Mouse (Mus musculus) midbrain, embryonic 16.5 days (tissue): ENCODE data around the gene D430041D05Rik. TPM values are rescaled to one million over a fixed set of nuclear protein-coding genes. Genes with fewer than 3 reads are reported as not detected.
"Not testable (repeated sequence)": the region's sequence is repeated elsewhere in the genome, so short reads cannot be mapped to it uniquely, and the experiment has no call there.

Source experiments
- ATAC-seq: fragments of 200-750 bp; cut with Nextera tagmentation; 2 replicates; pipeline ENCODE4 v1.8.0; 2017; ENCODE audit warnings: moderate TSS enrichment
- H3K27ac ChIP-seq: fragments of 300-500 bp; sonication (generic); 2 replicates; pipeline ENCODE4 v1.5.1; 2014; ENCODE audit warnings: mild to moderate bottlenecking, low read length, mixed read lengths
- H3K27me3 ChIP-seq: fragments of 300-500 bp; sonication (generic); 2 replicates; pipeline ENCODE4 v1.6.1; 2014; ENCODE audit warnings: low read depth, low read length, mixed read lengths; ENCODE audit not compliant: control insufficient read depth, insufficient read depth
- H3K36me3 ChIP-seq: fragments of 300-500 bp; sonication (generic); 2 replicates; pipeline ENCODE4 v1.6.1; 2014; ENCODE audit warnings: mild to moderate bottlenecking, low read length, moderate library complexity, mixed read lengths; ENCODE audit not compliant: control insufficient read depth, insufficient read depth
- H3K4me1 ChIP-seq: fragments of 300-500 bp; sonication (generic); 2 replicates; pipeline ENCODE4 v1.6.1; 2014; ENCODE audit warnings: mild to moderate bottlenecking, low read length, mixed read lengths; ENCODE audit not compliant: control insufficient read depth, insufficient read depth
- H3K4me2 ChIP-seq: fragments of 300-500 bp; sonication (generic); 2 replicates; pipeline ENCODE4 v1.6.1; 2014; ENCODE audit warnings: mild to moderate bottlenecking, low read length, mixed read lengths
- H3K4me3 ChIP-seq: fragments of 300-500 bp; sonication (generic); 2 replicates; pipeline ENCODE4 v1.5.1; 2014; ENCODE audit warnings: low read depth, mild to moderate bottlenecking, low read length, moderate library complexity, mixed read lengths
- H3K9ac ChIP-seq: fragments of 300-500 bp; sonication (generic); 2 replicates; pipeline ENCODE4 v1.6.1; 2014; ENCODE audit warnings: low read depth, low read length, mixed read lengths
- H3K9me3 ChIP-seq: fragments of 300-500 bp; sonication (generic); replicated peaks from 2 replicates; pipeline ENCODE4 v1.6.1; 2014; ENCODE audit warnings: mild to moderate bottlenecking, low read length, mixed read lengths; ENCODE audit not compliant: control insufficient read depth, poor library complexity, severe bottlenecking
- WGBS: fragments of 180-500 bp; shearing (Covaris S2); extraction: QIAGEN DNeasy Blood & Tissue Kit; methylation state at CpG from one replicate; pipeline ENCODE4 v1.1.7; 2014; 5-methylcytosine and 5-hydroxymethylcytosine counted together
- polyA plus RNA-seq: library from polyadenylated mRNA; unstranded; fragments of >200 nt; fragmentation: Nextera tagmentation; extraction: Ambion mirVana; gene quantifications from 2 replicates; pipeline ENCODE4 v1.2.1, GENCODE M21; 2015

D430041D05Rik gene
- polyA plus RNA-seq, 1 experiment from 2014 or later, result 9.3 TPM

DNA sequence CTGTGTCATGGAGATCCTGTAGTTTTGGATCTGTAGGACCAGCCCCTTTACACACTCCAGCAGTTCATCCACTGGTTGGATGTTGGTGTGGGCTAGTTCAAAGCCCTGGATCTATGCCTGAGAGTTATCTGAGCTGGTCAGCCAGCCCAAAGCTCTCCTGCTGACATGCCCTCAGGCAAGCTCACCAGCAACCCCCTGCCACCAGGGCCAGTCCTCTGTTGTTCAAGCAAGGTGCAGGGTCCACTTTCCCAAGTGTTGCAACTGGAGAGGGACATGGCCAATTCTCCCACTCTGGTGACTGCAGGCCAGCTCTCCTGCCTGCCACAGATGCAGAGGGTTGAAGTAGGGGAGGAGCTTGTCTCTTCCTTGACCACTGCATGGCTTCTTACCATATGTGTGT lies 297.2 kb downstream of the D430041D05Rik start:
- not testable (repeated sequence) for H3K9ac ChIP-seq, H3K27ac ChIP-seq, H3K4me2 ChIP-seq, H3K9me3 ChIP-seq, H3K4me1 ChIP-seq, H3K27me3 ChIP-seq, H3K36me3 ChIP-seq, ATAC-seq, H3K4me3 ChIP-seq

DNA sequence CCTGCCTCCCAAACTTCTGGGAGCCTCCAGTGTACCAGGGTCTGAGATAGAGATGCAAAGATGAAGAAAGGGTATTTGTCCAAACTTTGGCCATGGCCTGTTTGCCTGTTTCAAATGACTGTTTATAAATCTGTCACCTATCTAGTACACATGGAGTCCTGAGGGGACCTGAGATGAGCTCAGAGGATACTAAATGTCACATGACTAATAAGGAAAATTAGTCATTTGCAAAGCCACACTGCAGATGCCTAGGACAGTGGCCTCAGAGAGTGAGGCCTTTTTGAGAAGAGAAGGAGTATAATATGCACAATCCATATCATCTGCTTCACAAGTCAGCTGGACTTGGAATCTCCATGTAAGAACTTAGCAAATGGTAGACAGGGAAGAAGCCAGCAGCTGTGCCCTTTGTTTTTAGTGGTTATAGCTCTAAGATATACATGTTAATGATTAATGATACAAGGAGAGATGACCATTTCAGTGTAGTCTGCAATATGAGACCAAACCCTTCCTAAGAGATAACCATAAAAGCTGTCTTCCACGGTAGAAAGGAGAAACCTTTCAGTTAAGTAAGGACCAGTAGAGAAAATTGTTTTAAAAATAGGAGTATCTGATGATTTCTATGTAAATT lies 299.5 kb downstream of the D430041D05Rik start:
- ATAC-seq, H3K27me3 ChIP-seq, H3K9ac ChIP-seq, H3K4me1 ChIP-seq, H3K4me2 ChIP-seq, H3K36me3 ChIP-seq, H3K9me3 ChIP-seq, H3K27ac ChIP-seq, H3K4me3 ChIP-seq: not testable (repeated sequence)
- WGBS, result no CpG with 5 or more reads among the region's 1 CpGs

DNA sequence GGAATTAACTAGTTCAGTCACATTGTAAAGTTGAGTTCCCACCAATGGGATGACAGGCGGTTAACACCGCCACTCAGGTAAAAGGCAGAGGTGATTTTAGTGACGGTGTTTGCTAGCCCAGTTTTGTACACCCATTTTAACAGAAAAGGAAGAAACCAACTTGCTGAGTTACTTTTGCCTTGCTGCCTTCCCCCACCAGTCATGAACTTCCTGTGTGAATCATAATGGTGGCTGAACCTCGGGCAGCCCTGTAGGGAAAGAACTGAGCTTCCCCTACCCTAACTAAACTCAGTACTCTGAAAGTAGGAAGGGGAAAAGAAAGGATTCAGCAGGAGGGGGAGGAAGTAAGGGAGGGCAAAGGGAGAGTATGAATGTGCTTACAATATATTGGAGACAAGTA lies 300.8 kb downstream of the D430041D05Rik start:
- 91% methylated on average over 4 of the region's 4 CpGs for WGBS
- no peak overlapping the region for H3K9ac ChIP-seq
- H3K27me3 ChIP-seq, result no peaks in the 10 kb centered on the region
- no peak overlapping the region for H3K4me2 ChIP-seq
- H3K9me3 ChIP-seq, result no peaks in the 10 kb centered on the region
- H3K36me3 ChIP-seq, result no peaks in the 10 kb centered on the region
- no peak for ATAC-seq
- no peak overlapping the region for H3K4me3 ChIP-seq
- no peaks in the 10 kb centered on the region for H3K4me1 ChIP-seq
- H3K27ac ChIP-seq, result no peak overlapping the region

DNA sequence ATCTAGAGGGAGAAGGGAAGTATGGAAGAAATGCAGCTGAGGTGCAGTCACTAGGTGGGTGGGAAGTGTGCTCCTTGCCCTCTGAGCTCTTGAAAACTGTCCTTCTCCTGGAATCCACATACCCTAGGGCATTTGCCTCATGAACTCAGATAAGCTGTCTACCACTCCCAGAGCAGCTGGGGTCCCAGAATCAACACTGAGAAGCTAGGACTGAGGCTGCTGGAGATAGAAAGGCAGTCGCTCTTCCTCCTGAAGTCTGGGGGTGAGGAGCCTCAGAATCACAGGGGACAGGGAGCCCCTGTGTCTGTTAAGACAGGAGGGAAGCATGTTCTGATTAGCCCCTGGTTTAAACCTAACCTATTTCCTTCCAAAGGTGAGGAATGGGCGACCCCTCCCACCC lies 301.3 kb downstream of the D430041D05Rik start:
- H3K27ac ChIP-seq, result no peak overlapping the region
- H3K36me3 ChIP-seq, result no peaks in the 10 kb centered on the region
- H3K9me3 ChIP-seq, result no peaks in the 10 kb centered on the region
- 78% methylated on average over 2 of the region's 2 CpGs for WGBS
- no peak overlapping the region for H3K9ac ChIP-seq
- no peak overlapping the region for H3K4me2 ChIP-seq
- no peak overlapping the region for H3K4me3 ChIP-seq
- no peaks in the 10 kb centered on the region for H3K4me1 ChIP-seq
- H3K27me3 ChIP-seq, result no peaks in the 10 kb centered on the region
- ATAC-seq, result no peak

DNA sequence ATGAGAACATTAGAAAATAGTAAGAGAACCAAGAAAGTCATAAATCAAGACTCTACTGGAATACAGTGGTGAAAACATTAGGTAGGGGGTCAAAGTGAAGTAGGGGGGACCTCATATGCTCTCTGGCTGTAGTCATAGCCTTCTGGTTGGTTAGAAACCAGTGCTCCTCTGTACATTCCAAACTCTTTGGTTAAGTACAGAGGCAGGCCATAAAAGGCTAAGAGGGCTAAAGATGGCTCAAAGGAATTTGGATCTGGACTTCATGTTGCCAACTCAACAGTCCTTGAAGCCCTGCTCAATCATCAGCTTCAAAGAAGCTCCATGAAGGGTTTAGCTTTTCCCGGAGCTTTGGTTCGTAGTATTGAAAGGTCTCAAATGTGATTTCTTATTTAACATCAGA lies 301.8 kb downstream of the D430041D05Rik start:
- H3K4me2 ChIP-seq, H3K36me3 ChIP-seq, H3K4me3 ChIP-seq, H3K27me3 ChIP-seq, H3K4me1 ChIP-seq, H3K9ac ChIP-seq, ATAC-seq, H3K27ac ChIP-seq, H3K9me3 ChIP-seq: not testable (repeated sequence)
- WGBS, result 92% methylated on average over 2 of the region's 2 CpGs

DNA sequence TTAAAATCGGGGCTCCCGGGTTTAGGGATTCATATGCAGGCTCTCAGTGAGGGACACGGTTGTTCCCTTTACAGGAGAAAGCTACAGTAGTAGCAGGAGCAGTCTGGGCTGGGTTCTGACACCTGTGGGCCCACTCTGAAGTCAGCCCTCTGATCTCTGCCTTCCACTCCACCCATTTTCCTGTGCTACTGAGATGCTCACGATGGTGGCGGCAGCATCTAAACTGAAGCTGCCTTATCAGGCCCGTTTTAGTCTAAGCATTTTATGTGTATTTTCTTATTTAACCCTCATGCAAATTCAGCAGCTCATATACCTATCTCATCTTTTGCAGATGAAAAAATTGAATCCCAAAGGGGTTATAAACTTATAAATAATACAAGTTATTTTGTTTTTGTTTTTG lies 306.0 kb downstream of the D430041D05Rik start:
- Histone ChIP-seq H3K27me3 (no peaks in the 10 kb centered on the region), H3K4me2 (no peak overlapping the region), H3K4me3 (no peak overlapping the region), H3K9me3 (no peaks in the 10 kb centered on the region), H3K36me3 (no peaks in the 10 kb centered on the region), H3K4me1 (no peaks in the 10 kb centered on the region), H3K27ac (no peak overlapping the region), H3K9ac (no peak overlapping the region)
- WGBS, result 92% methylated on average over 6 of the region's 6 CpGs
- no peak for ATAC-seq

DNA sequence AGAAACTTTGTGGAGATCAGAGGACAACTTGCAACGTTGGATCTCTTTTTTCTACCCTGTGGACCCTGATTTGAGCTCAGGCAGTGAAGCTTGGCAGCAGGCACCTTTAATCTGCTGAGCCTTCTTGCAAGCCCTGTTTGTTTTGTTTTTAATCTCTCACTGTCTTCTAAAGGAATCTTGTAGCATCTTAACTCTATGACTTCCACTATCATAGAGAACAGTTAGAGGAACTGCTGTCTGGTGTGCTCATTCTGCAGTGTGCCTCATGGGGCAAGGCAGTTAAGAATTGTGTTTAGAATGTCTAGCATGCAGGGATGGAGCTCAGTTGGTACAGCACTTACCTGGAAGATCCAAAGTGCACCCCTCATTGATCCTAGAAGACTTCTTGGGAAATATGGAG lies 310.9 kb downstream of the D430041D05Rik start:
- Histone ChIP-seq H3K4me3 (no peak overlapping the region), H3K4me1 (peaks cover 5% of the 10 kb centered on the region; the same call in 1 of the 2 replicates), H3K4me2 (no peak overlapping the region), H3K27me3 (no peaks in the 10 kb centered on the region), H3K9me3 (no peaks in the 10 kb centered on the region), H3K9ac (no peak overlapping the region), H3K36me3 (no peaks in the 10 kb centered on the region), H3K27ac (no peak overlapping the region)
- 21% methylated on average over 1 of the region's 1 CpGs for WGBS
- ATAC-seq, result no peak

DNA sequence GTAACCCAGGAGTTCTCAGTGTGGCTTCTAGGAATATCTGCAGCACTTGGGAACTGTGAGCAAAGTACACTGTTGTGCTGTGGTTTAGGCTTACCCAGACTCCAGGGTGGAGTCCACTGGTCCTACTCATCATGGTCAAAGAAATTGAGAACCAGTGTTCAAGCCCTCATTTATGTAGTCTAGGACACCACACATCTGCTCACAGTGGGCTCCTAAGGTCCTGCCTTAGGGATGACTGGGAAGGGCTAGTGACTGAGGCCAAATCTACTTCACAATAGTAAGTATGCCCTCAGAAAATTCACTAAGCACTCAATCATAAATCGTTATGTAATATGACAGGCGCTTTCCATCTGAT lies 311.6 kb downstream of the D430041D05Rik start:
- no peak for ATAC-seq
- no peak overlapping the region for H3K4me2 ChIP-seq
- H3K36me3 ChIP-seq, result no peaks in the 10 kb centered on the region
- no peak overlapping the region for H3K27ac ChIP-seq
- H3K9ac ChIP-seq, result no peak overlapping the region
- peaks cover 5% of the 10 kb centered on the region; the same call in 1 of the 2 replicates for H3K4me1 ChIP-seq
- H3K9me3 ChIP-seq, result no peaks in the 10 kb centered on the region
- H3K27me3 ChIP-seq, result no peaks in the 10 kb centered on the region
- no peak overlapping the region for H3K4me3 ChIP-seq
- 92% methylated on average over 2 of the region's 2 CpGs for WGBS

DNA sequence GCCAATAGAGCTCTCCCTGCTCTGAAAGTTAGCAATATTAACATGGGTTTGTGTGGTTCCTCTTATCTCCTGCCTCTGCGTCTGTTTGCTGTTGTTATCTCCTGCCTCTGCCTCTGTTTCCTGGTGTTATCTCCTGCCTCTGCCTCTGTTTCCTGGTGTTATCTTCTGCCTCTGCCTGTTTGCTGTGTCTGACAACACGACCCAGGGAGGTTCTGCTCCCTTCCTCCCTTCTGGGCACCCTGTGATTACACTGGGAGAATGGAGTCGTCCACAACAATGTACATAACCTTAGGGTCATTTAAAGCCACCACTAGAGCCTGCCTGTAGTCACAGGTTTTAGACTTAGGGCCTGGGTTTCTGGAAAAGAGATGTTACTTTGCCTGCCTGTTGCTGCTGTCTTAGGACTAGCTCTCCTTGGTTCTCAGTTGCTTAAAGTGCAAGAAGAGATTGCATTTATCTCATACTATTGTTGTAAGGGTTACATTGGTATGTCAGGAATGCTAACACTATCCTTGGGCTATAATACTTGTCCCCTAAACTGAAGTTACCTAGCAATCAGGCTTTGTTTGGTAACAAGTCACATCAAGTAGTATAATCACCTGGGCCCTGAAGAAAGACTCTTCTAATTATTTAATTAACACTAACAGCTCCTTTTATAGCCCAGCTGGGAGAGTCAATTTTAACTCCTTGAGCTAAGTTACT lies 312.1 kb downstream of the D430041D05Rik start:
- no peak for ATAC-seq

More for the DNA sequence above, 312.1 kb downstream of the D430041D05Rik start:
- 43% methylated on average over 3 of the region's 3 CpGs for WGBS
- Histone ChIP-seq H3K9me3 (no peaks in the 10 kb centered on the region), H3K27ac (no peak overlapping the region), H3K36me3 (no peaks in the 10 kb centered on the region), H3K4me3 (no peak overlapping the region), H3K9ac (no peak overlapping the region), H3K27me3 (no peaks in the 10 kb centered on the region), H3K4me1 (peaks cover 5% of the 10 kb centered on the region; the same call in 1 of the 2 replicates), H3K4me2 (no peak overlapping the region)
